Comparison of ENCODE assay signal across 20 mouse cellular contexts in genomic region chrX:151947781-151948180, GRCm38 (mm10).
"Had no signal": no experiment of that assay in that cellular context is flagged by ENCODE, and none has a peak within 500 bp of the region (broad histone marks: within the 10 kb centered on the region; RNA-seq: fewer than 3 reads in every experiment).

No protein-coding gene starts in this region.

- H3K27me3 ChIP-seq: heart, embryonic 15.5 days; hindbrain, embryonic 15.5 days; liver, embryonic 13.5 days had no signal

- H3K36me3 ChIP-seq: heart, embryonic 13.5 days; heart, embryonic 15.5 days; hindbrain, embryonic 13.5 days; hindbrain, embryonic 15.5 days; kidney, embryonic 15.5 days; limb, embryonic 13.5 days; limb, embryonic 15.5 days; liver, embryonic 13.5 days had no signal

- H3K9me3 ChIP-seq: heart, embryonic 13.5 days; heart, embryonic 15.5 days; hindbrain, embryonic 13.5 days; hindbrain, embryonic 15.5 days; kidney, embryonic 15.5 days; limb, embryonic 13.5 days; limb, embryonic 15.5 days; liver, embryonic 13.5 days had no signal

- H3K27ac ChIP-seq: gastrocnemius, adult 2 months; heart, embryonic 13.5 days; heart, embryonic 15.5 days; hindbrain, embryonic 13.5 days; hindbrain, embryonic 15.5 days; hindbrain, postnatal 0 days; kidney, embryonic 15.5 days; kidney, postnatal 0 days; limb, embryonic 13.5 days; limb, embryonic 15.5 days; liver, embryonic 13.5 days had no signal

- H3K4me3 ChIP-seq: gastrocnemius, adult 2 months; heart, embryonic 13.5 days; heart, embryonic 15.5 days; hindbrain, embryonic 13.5 days; hindbrain, embryonic 15.5 days; kidney, embryonic 15.5 days; limb, embryonic 13.5 days; limb, embryonic 15.5 days; liver, embryonic 13.5 days had no signal

- H3K4me1 ChIP-seq: heart, embryonic 13.5 days; heart, embryonic 15.5 days; hindbrain, embryonic 13.5 days; hindbrain, embryonic 15.5 days; kidney, embryonic 15.5 days; limb, embryonic 13.5 days; limb, embryonic 15.5 days; liver, embryonic 13.5 days had no signal

- ATAC-seq: hindbrain, postnatal 0 days; intestine, embryonic 16.5 days had no signal

- DNase-seq: gastrocnemius, adult 2 months; gastrocnemius, postnatal 10 days; gastrocnemius, postnatal 25 days; heart, postnatal 14 days; heart, postnatal 36 days; kidney, adult 11 months; kidney, postnatal 36 days; layer of hippocampus, postnatal 36 days; left cerebral cortex, postnatal 4 days; liver, embryonic 13.5 days had no signal
